Mouse (Mus musculus): Measurements from ENCODE around the gene Gm7929. TPM values are rescaled to one million over a fixed set of nuclear protein-coding genes. Genes with fewer than 3 reads are reported as not detected.
"Not testable (repeated sequence)": the region's sequence is repeated elsewhere in the genome, so short reads cannot be mapped to it uniquely, and the experiment has no call there.

Gene Gm7929
- polyA plus RNA-seq (2021) = not detected

DNA sequence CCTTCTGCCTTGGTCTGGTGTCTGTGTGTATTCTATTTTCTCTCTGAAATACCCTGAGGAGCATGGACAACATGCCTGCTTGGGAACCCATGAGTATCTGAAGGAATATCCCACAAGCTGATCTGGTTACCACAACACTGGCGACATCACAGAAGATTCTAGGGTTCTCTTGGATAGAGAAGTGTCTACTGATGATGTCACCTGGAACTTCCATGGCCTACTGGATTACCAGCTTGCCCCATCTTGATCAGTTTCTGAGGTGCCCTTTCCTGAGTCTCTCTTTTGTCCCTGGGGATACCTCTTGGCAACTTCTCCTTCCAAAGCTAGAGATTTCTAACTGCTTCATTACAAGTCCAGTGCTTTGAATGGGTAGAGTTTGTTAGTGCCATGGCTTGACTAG, at the start of gene Gm7929:
Gene Gm7929 (minus strand): TSS at position 101 of the 400 bp plus-strand sequence.
- DNase-seq (ENCODE audit: low read depth, low spot score); CTCF ChIA-PET; in situ Hi-C loops (cut with MboI; ENCODE audit: low pct_unique_long_range_greater_than_20kb): not testable (repeated sequence)

GRCm38 (mm10) chr14:41772341-41772740, 21.9 kb upstream of the Gm7929 start, which contains the start of gene Gm47189:
TSS of gene Gm47189 (minus strand) at chr14:41772441.
- CTCF ChIA-PET; POLR2A ChIA-PET; H3K27me3 ChIP-seq; ATAC-seq; DNase-seq (ENCODE audit: low read depth, low spot score); in situ Hi-C loops (cut with MboI; ENCODE audit: low pct_unique_long_range_greater_than_20kb): not testable (repeated sequence)

More for the DNA sequence above, at the start of gene Gm7929:
- H3K27me3 ChIP-seq, POLR2A ChIA-PET, ATAC-seq: not testable (repeated sequence)

DNA sequence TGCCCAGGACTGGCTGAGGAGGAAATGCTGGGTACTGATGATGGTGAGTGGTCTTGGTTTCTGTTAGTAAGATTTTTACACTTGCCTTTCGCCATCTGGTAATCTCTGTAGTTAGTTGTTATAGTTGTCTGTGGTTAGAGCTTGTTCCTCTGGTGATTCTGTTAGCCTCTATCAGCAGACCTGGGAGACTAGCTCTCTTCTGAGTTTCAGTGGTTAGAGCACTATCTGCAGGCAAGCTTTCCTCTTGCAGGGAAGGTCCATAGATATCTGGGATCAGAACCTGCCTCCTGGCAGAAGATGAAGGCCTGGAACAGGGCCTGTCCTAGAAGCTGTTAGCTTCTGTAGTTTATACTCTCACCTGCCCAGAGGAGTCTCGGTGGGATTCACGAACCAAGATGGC, 5.5 kb upstream of the Gm7929 start:
- ATAC-seq; CTCF ChIA-PET; DNase-seq (ENCODE audit: low read depth, low spot score); POLR2A ChIA-PET; in situ Hi-C loops (cut with MboI; ENCODE audit: low pct_unique_long_range_greater_than_20kb); H3K27me3 ChIP-seq: not testable (repeated sequence)

GRCm38 (mm10) chr14:41723437-41723836, 27.0 kb downstream of the Gm7929 start:
- DNase-seq (ENCODE audit: low read depth, low spot score); POLR2A ChIA-PET; in situ Hi-C loops (cut with MboI; ENCODE audit: low pct_unique_long_range_greater_than_20kb); CTCF ChIA-PET; H3K27me3 ChIP-seq; ATAC-seq: not testable (repeated sequence)

DNA sequence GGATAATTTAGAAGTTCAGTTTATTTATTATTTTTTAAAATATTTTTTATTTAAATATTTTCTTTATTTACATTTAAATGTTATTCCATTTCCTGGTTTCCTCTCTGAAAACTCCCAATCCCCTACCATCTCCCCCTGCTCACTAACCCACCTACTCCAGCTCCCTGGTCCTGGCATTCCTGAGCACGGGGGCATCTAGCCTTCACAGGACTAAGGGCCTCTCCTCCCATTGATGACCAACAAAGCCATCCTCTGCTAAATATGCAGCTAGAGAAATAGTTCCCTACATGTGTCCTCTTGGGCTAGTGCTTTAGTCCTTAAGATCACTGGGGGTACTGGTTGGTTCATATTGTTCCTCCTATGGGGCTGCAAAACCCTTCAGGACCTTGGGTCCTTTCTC, 33.2 kb downstream of the Gm7929 start:
- POLR2A ChIA-PET; ATAC-seq; in situ Hi-C loops (cut with MboI; ENCODE audit: low pct_unique_long_range_greater_than_20kb); DNase-seq (ENCODE audit: low read depth, low spot score); H3K27me3 ChIP-seq; CTCF ChIA-PET: not testable (repeated sequence)

- H3K27me3 ChIP-seq; CTCF ChIA-PET; DNase-seq (ENCODE audit: low read depth, low spot score); in situ Hi-C loops (cut with MboI; ENCODE audit: low pct_unique_long_range_greater_than_20kb); POLR2A ChIA-PET; ATAC-seq: not testable (repeated sequence)
Observed at GRCm38 (mm10) chr14:41701785-41702184, 48.6 kb downstream of the Gm7929 start, which contains the start of gene Gm8068. TSS of gene Gm8068 (minus strand) at chr14:41701885.

Other genes starting within 250 kb of the Gm7929 start
- gene Gm7970, start 195.0 kb downstream of the Gm7929 start, polyA plus RNA-seq (2021) = not detected
- not detected for gene 1700049E17Rik2, start 177.4 kb downstream of the Gm7929 start, polyA plus RNA-seq (2021)
- not detected for gene Gm3072, start 126.0 kb downstream of the Gm7929 start, polyA plus RNA-seq (2021)
- gene Gm3676, start 104.1 kb downstream of the Gm7929 start, polyA plus RNA-seq (2021) = 0.08 TPM
- not detected for gene Gm8068, start 48.7 kb downstream of the Gm7929 start, polyA plus RNA-seq (2021)
- gene Gm47189, start 21.8 kb upstream of the Gm7929 start, polyA plus RNA-seq (2021) = not detected
- not detected for gene Gm7980, start 156.7 kb upstream of the Gm7929 start, polyA plus RNA-seq (2021)
- not detected for gene 1700049E17Rik1, start 174.3 kb upstream of the Gm7929 start, polyA plus RNA-seq (2021)
- gene 1700024B05Rik, start 193.4 kb upstream of the Gm7929 start, polyA plus RNA-seq (2021) = not detected
- gene Gm6401, start 217.3 kb upstream of the Gm7929 start, polyA plus RNA-seq (2021) = not detected
- not detected for gene Gm3543, start 232.7 kb upstream of the Gm7929 start, polyA plus RNA-seq (2021)

All from Patski (cell line).